Mouse (Mus musculus) testis, adult 2 months (tissue): ENCODE measurements around the gene Rab11fip3.

ENCODE experiments used
- CTCF ChIP-seq: fragments of 200-500 bp; IDR thresholded peaks from 2 replicates; pipeline ENCODE4 v1.5.1; 2012; ENCODE audit warnings: low read depth, mild to moderate bottlenecking, inconsistent platforms, low read length, moderate library complexity; ENCODE audit not compliant: control insufficient read depth, insufficient read depth, insufficient replicate concordance
- POLR2A ChIP-seq: fragments of 200-500 bp; IDR thresholded peaks from 2 replicates; pipeline ENCODE4 v1.6.1; 2012; ENCODE audit warnings: low read depth, mild to moderate bottlenecking, inconsistent platforms, low read length, moderate library complexity; ENCODE audit not compliant: control insufficient read depth

- TF ChIP-seq CTCF (no peak), POLR2A (no peak)
Observed at GRCm38 (mm10) chr17:25943769-25944168, 125.6 kb downstream of the Rab11fip3 start.
